Mouse (Mus musculus) MEL (cell line): ENCODE data around the gene P2ry6. TPM values are rescaled to one million over a fixed set of nuclear protein-coding genes. Genes with fewer than 3 reads are reported as not detected.

ENCODE experiments used
- DNase-seq: peaks from one replicate; pipeline ENCODE4 v3.0.0; 2011; ENCODE audit warnings: low read depth, low spot score
- H3K27ac ChIP-seq: 2 replicates; pipeline ENCODE4 v1.5.1; 2012; ENCODE audit warnings: low read depth, mild to moderate bottlenecking, control low read depth, low read length, moderate library complexity; ENCODE audit not compliant: control insufficient read depth
- H3K27me3 ChIP-seq, 2 experiments: fragments of 150-350 bp in 1 of 2; sonication (generic) in 1 of 2; 2 replicates each; pipeline ENCODE4 v1.6.1; 2012; ENCODE audit warnings: low read length in 2 of 2, mild to moderate bottlenecking in 2 of 2, improper control_type of control experiment in 1 of 2, moderate library complexity in 1 of 2; ENCODE audit not compliant: insufficient read depth in 2 of 2, control insufficient read depth in 1 of 2
- H3K36me3 ChIP-seq, 2 experiments: 2 replicates each; pipeline ENCODE4 v1.6.1; 2012 to 2014; ENCODE audit warnings: low read length in 2 of 2, improper control_type of control experiment in 1 of 2, inconsistent platforms in 1 of 2, mild to moderate bottlenecking in 1 of 2; ENCODE audit not compliant: insufficient read depth in 2 of 2, control insufficient read depth in 1 of 2
- H3K4me1 ChIP-seq, 2 experiments: fragments of 150-350 bp in 1 of 2; sonication (generic) in 1 of 2; 2 replicates each; pipeline ENCODE4 v1.6.1; 2012; ENCODE audit warnings: low read length in 2 of 2, improper control_type of control experiment in 1 of 2, mild to moderate bottlenecking in 1 of 2; ENCODE audit not compliant: insufficient read depth in 2 of 2, control insufficient read depth in 1 of 2
- H3K4me3 ChIP-seq, 2 experiments: fragments of 150-350 bp in 1 of 2; sonication (generic) in 1 of 2; 2 replicates each; pipeline ENCODE4 v1.5.1; 2012; ENCODE audit warnings: low read depth in 2 of 2, low read length in 2 of 2, mild to moderate bottlenecking in 2 of 2, moderate library complexity in 2 of 2, control low read depth in 1 of 2, improper control_type of control experiment in 1 of 2; ENCODE audit not compliant: control insufficient read depth in 1 of 2, insufficient read depth in 1 of 2
- H3K79me2 ChIP-seq: 2 replicates; pipeline ENCODE4 v1.6.1; 2012; ENCODE audit warnings: mild to moderate bottlenecking, low read length, moderate library complexity; ENCODE audit not compliant: control insufficient read depth, poor library complexity, insufficient read depth
- H3K9ac ChIP-seq: 2 replicates; pipeline ENCODE4 v1.6.1; 2012; ENCODE audit warnings: low read depth, mild to moderate bottlenecking, control low read depth, low read length, moderate library complexity; ENCODE audit not compliant: control insufficient read depth, poor library complexity, severe bottlenecking
- H3K9me3 ChIP-seq: fragments of 150-350 bp; sonication (generic); replicated peaks from 2 replicates; pipeline ENCODE4 v1.6.1; 2012; ENCODE audit warnings: mild to moderate bottlenecking, low read length, improper control_type of control experiment, moderate library complexity; ENCODE audit not compliant: insufficient read depth
- CHD1 ChIP-seq: IDR thresholded peaks from 2 replicates; pipeline ENCODE4 v1.6.1; 2012; ENCODE audit warnings: low read depth, mild to moderate bottlenecking, inconsistent platforms, low read length, improper control_type of control experiment
- ELF1 ChIP-seq: IDR thresholded peaks from 2 replicates; pipeline ENCODE4 v1.6.1; 2014; ENCODE audit warnings: low read depth, mild to moderate bottlenecking, inconsistent platforms, low read length, improper control_type of control experiment, moderate library complexity
- EP300 ChIP-seq, 2 experiments: IDR thresholded peaks; 2 replicates each; pipeline ENCODE4 v1.6.1; 2011; ENCODE audit warnings: improper control_type of control experiment in 2 of 2, low read length in 2 of 2, low read depth in 1 of 2, mild to moderate bottlenecking in 1 of 2
- ETS1 ChIP-seq: IDR thresholded peaks from 2 replicates; pipeline ENCODE4 v1.6.1; 2012; ENCODE audit warnings: low read depth, mild to moderate bottlenecking, inconsistent platforms, low read length, improper control_type of control experiment, moderate library complexity
- GABPA ChIP-seq: IDR thresholded peaks from 2 replicates; pipeline ENCODE4 v1.6.1; 2012; ENCODE audit warnings: low read depth, mild to moderate bottlenecking, inconsistent platforms, low read length, improper control_type of control experiment, moderate library complexity
- MAX ChIP-seq: IDR thresholded peaks from 2 replicates; pipeline ENCODE4 v1.6.1; 2011; ENCODE audit warnings: low read length, improper control_type of control experiment
- MYB ChIP-seq: IDR thresholded peaks from 2 replicates; pipeline ENCODE4 v1.6.1; 2011; ENCODE audit warnings: mild to moderate bottlenecking, low read depth, low read length, improper control_type of control experiment
- POLR2A ChIP-seq, 2 experiments: IDR thresholded peaks; 2 replicates each; pipeline ENCODE4 v1.6.1; 2011 to 2012; ENCODE audit warnings: low read length in 2 of 2, mild to moderate bottlenecking in 2 of 2, control low read depth in 1 of 2, improper control_type of control experiment in 1 of 2, low read depth in 1 of 2, moderate library complexity in 1 of 2; ENCODE audit not compliant: control insufficient read depth in 1 of 2, insufficient read depth in 1 of 2, poor library complexity in 1 of 2
- RAD21 ChIP-seq: IDR thresholded peaks from 2 replicates; pipeline ENCODE4 v1.6.1; 2011; ENCODE audit warnings: mild to moderate bottlenecking, low read depth, low read length, improper control_type of control experiment
- TBP ChIP-seq: IDR thresholded peaks from 2 replicates; pipeline ENCODE4 v1.8.0; 2011; ENCODE audit warnings: low read depth, low read length, improper control_type of control experiment
- USF1 ChIP-seq: IDR thresholded peaks from 2 replicates; pipeline ENCODE4 v1.6.1; 2014; ENCODE audit warnings: low read depth, mild to moderate bottlenecking, inconsistent platforms, low read length, improper control_type of control experiment, moderate library complexity
- ZKSCAN1 ChIP-seq: IDR thresholded peaks from 2 replicates; pipeline ENCODE4 v1.6.1; 2012; ENCODE audit warnings: low read depth, mild to moderate bottlenecking, inconsistent platforms, low read length, improper control_type of control experiment, moderate library complexity
- ZMIZ1 ChIP-seq: IDR thresholded peaks from 2 replicates; pipeline ENCODE4 v1.6.1; 2012; ENCODE audit warnings: low read depth, mild to moderate bottlenecking, inconsistent platforms, low read length, improper control_type of control experiment, moderate library complexity
- polyA plus RNA-seq, 2 experiments: library from polyadenylated mRNA; stranded (reverse) in 1 of 2; unstranded in 1 of 2; fragments of >175 nt in 1 of 2; fragments of >200 nt in 1 of 2; gene quantifications; 2 replicates each; pipeline versions ENCODE4 v1.2.1 to v1.2.4; 2012; ENCODE audit warnings: low replicate concordance in 2 of 2, low read depth in 1 of 2; ENCODE audit not compliant: insufficient read length in 2 of 2, insufficient read depth in 1 of 2, missing spikeins in 1 of 2
- total RNA-seq: library from RNA; depleted of rRNA; stranded (reverse); fragments of 300-350 nt; gene quantifications from 2 replicates; pipeline ENCODE4 v1.2.3, GENCODE M21; 2012

The P2ry6 gene
- total and polyA plus RNA-seq, 3 experiments: not detected

DNA sequence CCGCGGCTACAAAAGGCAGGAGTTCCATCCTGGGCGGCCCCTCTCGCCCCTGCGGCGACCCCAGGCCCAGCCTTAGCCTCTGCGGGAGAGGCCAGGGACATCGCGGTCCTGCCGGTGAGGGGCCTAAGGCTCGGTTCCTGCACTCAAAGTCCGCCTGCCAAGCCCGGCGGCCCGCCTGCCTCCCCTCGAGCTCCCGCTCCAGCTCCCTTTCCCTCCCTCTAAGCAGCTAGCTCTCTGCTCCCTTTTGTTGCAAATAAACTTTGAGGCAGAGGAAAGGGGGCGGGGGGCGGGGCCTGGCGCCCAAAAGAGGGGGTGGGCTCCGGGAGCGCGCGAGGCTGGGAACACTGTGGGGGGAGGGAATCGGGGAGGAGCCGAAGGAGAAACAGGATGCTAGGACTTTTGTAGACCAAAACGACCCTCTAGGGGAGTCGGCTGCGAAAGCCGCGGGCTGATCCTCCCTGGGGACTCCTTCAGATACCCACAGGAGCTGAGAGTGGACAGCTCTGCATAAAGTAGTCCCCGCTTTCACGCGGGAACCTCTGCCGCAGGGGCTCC, 42.4 kb downstream of the P2ry6 start, which contains the start of gene Arhgef17:
Gene Arhgef17 (minus strand): TSS at position 182 of the 555 bp plus-strand sequence.
- Histone ChIP-seq H3K27ac (no peak within 1 kb of the TSS), H3K9ac (no peak within 1 kb of the TSS), H3K27me3 (peaks cover 8 to 12% of the 10 kb centered on the region in 2 experiments), H3K36me3 (no peaks in the 10 kb centered on the region), H3K9me3 (no peaks in the 10 kb centered on the region), H3K4me3 (no peak within 1 kb of the TSS), H3K4me1 (no peaks in the 10 kb centered on the region), H3K79me2 (no peaks in the 10 kb centered on the region)
- DNase-seq: no peak
- TF ChIP-seq EP300 (IDR thresholded peaks at IDR 0.05; ENCODE audit: low read depth in 1 of 2, low read length in 2 of 2) (no peak), MAX (no peak), MYB (no peak), GABPA (no peak), USF1 (no peak), POLR2A (IDR thresholded peaks at IDR 0.05; ENCODE audit: control insufficient read depth in 1 of 2, insufficient read depth in 1 of 2, low read depth in 1 of 2, low read length in 2 of 2, poor library complexity in 1 of 2) (no peak), TBP (no peak), CHD1 (no peak), ZMIZ1 (no peak), ZKSCAN1 (no peak), RAD21 (no peak)

DNA sequence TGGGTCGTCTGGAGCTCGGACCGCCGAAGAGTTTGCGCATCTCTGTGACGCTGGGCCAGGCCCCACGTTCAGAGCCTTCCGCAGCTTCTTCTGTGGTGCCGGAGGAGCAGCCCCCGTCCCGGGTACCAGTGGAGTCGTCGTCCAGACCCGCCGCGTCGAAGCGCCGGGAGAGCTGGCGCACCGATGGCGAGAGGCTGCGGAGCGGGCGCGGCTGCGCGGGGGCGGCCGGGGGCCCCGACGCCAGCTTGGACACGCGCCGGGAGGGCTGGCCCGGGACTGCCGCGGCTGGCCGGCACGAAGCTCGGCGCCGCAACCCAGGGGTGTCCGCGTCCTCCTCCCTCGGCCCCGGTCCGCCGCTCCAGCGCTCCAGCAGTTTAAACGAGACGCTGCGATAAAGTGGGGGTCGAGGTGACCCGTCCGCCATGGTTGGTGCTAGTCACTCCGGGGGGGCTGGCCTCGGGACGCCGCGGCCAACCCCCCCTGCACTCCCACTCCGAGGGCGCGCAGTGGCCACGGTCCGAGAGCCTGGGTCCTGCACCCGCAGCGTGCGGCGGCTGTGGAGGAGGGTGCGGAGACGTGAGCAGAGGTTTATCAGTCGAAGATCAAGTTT, 43.0 kb downstream of the P2ry6 start:
- no peaks in the 10 kb centered on the region for H3K4me1 ChIP-seq
- no peaks in the 10 kb centered on the region for H3K36me3 ChIP-seq
- TF ChIP-seq ETS1: no peak
- TF ChIP-seq ELF1: no peak
- no peak for TF ChIP-seq EP300 (IDR thresholded peaks at IDR 0.05; ENCODE audit: low read depth in 1 of 2, low read length in 2 of 2)
- TF ChIP-seq MYB: no peak
- TF ChIP-seq GABPA: no peak
- TF ChIP-seq, all 39 proteins: peak for 0
- H3K79me2 ChIP-seq: no peaks in the 10 kb centered on the region
- no peak overlapping the region for H3K4me3 ChIP-seq
- no peaks in the 10 kb centered on the region for H3K9me3 ChIP-seq
- no peak overlapping the region for H3K9ac ChIP-seq
- no peak overlapping the region for H3K27ac ChIP-seq
- no peak for DNase-seq
- peaks cover 8 to 15% of the 10 kb centered on the region in 2 experiments for H3K27me3 ChIP-seq
